Mouse (Mus musculus) adipocyte (in vitro differentiated cells): Measurements from ENCODE around the gene Rnasel.
A peak's percentile ranks its signal among the peaks of the same experiment; 100 is the strongest.
"Not testable (repeated sequence)": the region's sequence is repeated elsewhere in the genome, so short reads cannot be mapped to it uniquely, and the experiment has no call there.

Source experiments
- DNase-seq: peaks from one replicate; pipeline ENCODE4 v3.0.0-alpha.2; 2016; ENCODE audit warnings: low spot score

Gene Rnasel

DNA sequence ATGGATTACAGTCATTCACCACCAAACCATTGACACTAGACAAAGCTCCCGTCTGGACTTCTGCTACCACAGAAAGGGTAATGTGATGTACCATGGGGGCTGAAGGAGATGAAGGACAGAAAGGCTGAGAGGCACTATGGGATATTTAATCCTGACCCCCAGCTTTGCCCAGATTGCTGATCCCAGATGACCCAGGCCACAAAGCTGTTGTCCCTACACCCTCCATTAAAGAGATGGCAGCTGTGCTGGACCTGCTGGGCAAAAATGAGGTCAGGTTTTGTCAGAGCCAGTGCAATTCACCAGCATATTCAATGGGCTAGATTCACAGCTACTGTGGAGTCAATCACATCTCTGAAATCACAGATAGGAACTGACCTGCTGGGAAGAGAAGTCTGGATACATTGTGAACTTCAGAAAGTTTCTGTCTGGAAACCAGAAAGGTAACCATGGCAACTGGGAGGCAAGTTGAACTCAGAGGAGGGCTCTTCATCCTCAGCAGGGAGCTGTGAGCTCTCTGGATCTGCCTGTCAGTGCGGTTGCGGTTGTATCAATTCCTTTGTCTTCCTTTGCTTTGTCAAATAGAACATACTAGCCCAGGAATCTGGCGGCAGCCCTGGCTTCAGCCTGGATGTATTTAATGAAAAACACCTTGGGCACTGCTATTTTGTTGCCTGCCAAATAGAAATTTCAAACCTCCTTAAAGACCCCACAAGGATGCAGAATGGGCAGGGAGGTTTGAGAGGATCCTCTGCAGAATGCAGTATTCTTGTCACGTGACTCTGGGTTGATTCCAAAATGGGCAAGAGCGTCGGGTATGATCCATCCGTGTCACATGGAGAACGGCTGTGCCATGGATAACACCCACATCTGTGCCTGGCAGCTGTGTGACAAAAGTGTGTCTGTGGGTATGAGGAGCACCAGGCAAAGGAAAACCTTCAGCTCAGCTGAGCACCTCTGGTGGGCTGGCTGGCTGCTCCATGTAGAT, 11.8 kb upstream of the Rnasel start:
- no peak for DNase-seq

DNA sequence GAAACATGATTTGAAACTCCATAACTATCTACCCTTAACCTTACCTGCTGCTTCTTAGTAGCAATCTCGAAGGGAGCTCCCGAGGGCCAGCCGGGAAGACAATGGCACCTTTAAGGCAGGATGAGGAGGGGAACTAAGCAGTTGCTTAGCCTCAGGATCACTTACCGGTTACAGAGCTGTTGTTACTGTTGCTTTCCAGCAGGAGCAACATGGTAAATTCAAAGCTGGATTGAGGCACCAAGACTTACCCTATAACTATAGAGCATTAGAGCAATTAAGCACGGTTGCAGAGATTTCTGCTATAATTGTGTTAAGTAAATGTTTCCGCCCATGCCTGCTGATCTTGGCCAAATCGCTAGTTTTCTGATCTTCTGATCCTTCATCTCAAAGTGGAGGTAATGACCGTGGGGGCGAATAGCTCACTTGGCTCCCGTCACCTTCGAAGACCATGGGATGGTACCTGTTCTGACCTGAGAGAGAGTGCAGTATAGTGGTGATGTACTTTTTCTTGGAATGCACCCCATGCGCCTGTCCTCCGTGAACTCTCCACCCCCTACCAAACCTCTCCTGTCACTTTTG, 9.7 kb upstream of the Rnasel start:
- no peak for DNase-seq

DNA sequence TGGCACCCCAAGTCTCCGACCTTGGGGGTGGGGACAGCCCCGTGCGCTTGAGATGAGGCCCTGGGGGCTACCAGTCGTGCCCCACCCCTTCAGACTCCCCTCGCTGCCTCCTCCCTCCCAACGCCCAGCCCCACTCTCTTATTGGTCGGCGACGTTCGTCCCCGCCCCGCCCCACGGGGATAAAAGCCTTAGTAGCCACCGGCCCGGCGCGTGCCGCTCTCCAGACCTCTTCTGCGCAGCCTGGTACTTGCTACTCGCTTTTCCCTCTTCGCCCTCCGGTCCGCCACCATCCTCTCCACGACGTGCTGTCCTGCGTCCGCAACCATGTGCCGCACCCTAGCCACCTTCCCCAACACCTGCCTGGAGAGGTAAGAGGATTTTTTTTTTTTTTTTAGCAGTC, 9.1 kb upstream of the Rnasel start, which contains the start of gene Rgs16:
TSS of gene Rgs16 (plus strand) at position 205 of the 400 bp plus-strand sequence.
- no peak for DNase-seq

DNA sequence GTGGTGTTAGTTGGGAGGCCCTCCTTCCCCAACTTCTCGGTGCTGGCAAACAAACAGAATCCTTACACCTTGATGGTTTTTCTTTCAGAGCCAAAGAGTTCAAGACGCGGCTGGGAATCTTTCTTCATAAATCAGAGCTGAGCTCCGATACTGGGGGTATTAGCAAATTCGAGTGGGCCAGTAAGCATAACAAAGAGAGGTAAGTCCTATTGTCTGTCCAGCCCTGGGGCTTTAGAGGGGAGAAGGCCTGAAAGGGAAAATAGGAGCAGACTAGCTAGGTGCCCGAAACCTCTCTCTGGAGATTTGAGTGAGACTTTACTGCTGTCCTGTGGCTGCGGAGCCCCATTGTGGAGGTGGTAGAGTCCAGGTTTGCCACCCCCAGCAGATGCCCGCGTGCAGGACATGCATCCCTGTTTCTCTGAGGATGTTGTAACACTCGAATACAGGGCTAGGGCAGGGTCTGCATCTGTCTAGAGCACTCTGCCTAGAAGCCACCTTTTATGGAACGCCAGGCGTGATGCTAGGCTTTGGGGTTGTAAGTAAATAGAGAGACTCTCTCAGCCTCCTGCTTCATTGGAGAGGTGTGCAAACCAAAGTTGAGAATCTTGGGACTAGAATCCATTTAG, 8.3 kb upstream of the Rnasel start:
- DNase-seq, result no peak

DNA sequence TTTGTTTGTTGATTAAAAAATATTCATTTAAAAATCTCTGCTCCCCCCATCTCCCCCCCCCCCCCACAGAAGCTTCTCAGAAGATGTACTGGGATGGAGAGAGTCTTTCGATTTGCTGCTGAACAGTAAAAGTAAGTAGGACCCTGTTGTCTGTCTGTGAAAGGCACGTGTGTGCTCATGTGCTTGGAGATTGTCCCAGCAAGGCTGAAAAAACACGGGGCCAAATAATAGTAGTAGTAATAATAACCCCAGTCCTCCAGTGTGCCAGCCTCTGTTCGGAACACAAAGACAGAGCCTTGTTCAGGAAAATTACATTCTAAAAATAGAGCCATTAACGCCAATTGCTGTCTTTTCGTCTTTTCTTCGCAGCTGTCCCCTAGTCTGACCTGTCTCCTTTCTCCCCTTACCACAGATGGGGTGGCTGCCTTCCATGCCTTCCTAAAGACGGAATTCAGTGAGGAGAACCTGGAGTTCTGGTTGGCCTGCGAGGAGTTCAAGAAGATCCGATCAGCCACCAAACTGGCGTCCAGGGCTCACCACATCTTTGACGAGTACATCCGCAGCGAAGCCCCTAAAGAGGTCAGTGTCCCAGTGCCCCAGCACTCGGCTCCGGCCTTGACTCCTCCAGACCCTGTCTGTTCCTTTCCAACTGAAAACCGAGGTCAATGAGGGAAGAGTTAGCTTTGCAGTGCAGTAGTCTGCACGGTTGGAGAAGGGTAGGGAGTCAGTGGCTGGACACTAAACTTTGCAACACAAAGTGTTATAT, 7.5 kb upstream of the Rnasel start:
- DNase-seq, result no peak

DNA sequence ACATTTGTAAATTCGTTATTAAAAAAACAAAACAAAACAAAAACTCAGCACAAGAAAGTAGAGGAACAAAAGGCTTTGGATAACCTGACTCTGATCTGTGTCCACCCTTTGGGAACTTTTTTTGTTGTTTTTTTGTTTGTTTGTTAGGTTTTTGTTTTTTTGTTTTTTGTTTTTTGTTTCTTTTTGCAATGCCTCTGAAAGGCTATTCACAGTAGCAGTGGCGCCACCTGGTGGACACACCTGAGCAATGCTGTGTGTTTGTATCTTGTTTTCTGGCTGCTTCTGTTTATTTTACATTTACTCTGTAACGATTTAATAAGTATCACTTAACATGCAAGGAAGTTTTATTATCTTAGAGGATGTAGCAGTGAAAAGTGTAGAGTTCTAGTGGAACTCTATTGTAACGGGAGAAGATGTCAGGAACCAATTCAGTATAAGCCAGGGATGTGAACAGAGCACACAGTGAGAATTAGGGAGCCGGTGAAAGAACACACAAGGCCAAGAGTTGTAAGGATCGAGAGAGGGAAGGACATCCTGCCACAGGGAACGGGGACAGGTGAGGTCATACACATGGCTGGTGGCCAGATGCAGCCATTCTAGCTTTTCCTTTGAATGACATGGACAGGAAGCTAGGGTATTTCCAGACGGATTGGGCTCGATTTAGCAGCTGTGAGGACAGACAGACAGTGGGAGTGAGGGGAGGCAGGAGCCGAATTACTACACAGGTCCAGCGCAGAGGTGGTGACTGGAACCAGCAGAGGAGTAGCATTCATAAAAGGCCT, 6.7 kb upstream of the Rnasel start:
- DNase-seq, result peak; percentile 88

DNA sequence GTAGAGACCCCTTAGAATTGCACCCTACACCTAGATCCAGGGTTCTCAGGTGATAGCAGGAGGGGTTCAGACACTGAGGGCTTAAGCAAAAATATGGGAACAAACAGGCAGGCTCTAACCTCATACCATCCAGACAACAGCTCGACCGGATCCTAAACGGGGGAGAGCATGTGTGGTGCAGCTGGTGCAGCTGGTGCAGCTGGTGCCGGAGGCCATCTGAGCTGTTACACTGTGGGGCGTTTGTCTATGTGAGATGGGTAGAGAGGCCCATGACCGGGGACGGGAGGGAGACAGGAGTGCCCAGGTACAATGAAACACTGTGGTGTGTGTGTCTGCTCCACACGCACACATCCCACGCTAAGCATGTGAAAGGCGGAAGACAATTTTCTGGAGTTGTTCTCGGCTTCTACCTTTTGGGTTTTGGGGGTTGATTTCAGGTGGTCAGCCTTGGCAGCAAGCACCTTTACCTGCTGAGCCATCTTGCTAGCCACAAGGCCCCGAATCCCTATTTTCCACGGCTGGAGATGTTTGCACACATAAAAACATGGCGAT, 3.0 kb upstream of the Rnasel start:
- DNase-seq, result no peak

DNA sequence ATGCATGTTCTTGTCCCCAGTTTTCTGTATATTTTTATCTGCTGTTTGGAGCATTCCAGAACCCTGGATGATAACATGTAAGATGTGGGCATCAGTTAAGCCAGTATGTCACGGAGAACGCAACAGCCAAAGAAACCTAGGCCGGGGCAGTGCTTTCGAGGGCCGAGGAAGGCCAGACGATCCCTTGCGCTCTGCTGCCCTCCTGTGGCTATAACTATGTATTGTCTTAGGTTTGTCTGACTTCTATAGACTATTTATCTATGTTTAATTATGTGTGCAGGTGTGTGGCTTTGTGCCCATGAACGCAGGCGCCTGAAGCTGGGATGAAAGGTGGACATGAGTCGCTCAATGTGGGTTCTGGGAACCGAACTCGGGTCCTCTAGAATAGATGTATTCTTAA, 2.5 kb upstream of the Rnasel start:
- DNase-seq, result peak; percentile 78

DNA sequence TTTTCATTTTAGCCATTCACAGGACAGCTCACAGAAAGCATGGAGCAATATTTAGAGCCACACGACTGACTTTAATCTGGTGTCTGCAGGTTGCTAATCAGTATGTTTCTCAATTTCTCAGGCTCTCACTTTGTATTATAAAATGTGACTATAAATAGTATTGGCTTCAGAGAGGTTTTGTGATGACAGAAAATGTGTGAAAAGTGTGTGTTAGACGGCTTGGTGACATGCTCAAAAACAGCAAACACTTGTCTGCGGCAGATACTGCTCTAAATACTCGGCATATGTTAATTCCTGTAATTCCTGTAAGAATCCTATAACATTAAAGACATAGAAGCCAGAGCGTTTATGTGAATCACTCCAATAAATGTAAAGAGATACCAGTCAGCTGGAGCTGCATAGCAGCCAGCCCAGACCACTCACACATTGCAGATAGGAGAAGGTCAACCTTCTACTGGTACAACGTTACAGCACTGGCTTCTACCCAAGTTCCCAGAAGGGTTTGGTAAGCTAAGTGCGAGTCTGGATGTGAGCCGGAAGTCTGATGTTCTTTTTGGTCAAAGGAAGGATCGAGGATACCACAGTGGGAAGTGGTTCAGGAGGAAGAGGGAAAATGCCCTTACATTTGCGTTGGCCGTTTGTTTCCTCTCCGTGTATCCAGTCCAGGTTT, 1.2 kb upstream of the Rnasel start:
- no peak for DNase-seq

DNA sequence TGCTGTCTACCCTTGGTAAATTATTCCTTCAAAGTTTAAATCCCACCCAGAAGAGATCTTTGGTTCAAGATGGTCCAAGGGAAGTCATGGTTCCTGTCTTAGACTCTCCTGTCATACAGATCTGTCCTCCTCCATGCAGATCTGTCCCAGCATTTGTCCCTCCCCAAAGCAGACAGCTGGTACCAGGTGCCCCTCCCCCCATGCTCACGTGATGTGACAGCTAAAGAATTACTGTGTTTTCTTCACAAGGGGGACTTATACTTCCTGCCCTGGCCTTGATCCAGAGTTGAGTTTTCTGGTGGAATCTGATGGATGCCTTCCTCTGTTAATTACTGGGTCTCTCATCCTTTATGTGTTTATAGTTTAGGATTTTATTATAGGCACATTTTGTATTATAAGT, 677 bp upstream of the Rnasel start:
- DNase-seq, result no peak

DNA sequence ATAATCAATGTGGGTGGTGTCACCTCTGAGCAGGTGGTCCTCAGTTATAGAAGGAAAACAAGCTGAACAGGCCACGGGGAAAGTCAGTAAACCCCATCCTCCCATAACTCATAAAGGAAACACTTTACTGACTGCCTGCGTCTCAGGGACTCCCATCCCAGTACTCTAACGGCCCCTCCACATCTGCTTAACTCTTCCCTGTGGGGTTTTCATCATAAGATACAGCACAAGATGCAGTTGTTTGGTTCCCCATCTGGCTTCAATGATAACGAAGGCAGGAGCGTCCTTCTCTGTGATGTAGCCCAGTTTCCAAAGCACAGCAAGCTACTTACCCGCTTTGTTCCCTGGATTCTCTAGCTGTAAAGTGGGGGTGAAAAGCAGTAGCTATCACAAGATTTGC, 828 bp downstream of the Rnasel start:
- no peak for DNase-seq

DNA sequence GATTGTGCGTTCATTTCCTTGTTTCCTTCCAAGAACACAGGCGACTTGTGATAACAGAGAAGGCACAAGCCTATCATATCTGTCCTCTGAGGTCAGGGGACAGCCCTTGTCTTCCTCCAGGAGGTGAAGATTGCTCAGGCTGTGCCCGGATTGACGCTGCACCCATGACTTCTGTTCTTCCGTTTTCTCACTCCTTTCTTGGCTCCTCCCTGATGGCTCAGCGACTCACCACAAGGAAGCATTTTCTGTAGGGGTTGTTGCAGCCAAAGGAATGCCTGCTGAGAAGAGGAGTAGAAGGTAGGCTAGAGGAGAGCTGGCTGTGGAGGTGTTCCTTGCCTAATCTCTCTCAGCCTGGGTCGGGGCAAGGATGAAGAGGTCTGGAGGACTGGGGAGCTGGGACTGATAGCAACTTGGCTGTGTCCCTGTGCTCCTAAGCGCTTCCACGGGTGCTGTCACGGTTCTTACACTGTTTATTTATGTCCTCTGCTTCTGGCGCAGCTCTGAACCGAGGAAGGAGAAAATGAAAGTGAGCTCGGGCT, 2.6 kb downstream of the Rnasel start:
- DNase-seq, result peak; percentile 34

DNA sequence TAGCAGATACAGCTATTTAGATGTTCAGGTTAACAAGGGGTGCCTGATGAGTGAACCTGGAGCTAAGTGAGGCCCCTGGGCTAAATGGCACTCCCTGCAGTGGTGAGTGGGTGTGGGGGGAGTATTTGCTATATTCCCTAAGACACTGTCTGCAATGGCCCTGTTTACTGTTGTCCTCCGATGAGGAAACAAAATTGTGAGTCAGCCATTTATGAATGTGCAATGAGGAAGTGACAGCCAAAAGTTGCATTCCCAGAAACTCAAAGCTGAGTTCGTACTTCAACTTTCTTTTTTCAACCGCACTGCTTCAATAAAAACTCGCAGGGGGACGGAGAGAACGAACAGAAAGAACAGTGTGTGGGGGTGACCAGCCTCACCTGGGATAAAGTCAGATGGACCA, 3.3 kb downstream of the Rnasel start:
- DNase-seq, result no peak

DNA sequence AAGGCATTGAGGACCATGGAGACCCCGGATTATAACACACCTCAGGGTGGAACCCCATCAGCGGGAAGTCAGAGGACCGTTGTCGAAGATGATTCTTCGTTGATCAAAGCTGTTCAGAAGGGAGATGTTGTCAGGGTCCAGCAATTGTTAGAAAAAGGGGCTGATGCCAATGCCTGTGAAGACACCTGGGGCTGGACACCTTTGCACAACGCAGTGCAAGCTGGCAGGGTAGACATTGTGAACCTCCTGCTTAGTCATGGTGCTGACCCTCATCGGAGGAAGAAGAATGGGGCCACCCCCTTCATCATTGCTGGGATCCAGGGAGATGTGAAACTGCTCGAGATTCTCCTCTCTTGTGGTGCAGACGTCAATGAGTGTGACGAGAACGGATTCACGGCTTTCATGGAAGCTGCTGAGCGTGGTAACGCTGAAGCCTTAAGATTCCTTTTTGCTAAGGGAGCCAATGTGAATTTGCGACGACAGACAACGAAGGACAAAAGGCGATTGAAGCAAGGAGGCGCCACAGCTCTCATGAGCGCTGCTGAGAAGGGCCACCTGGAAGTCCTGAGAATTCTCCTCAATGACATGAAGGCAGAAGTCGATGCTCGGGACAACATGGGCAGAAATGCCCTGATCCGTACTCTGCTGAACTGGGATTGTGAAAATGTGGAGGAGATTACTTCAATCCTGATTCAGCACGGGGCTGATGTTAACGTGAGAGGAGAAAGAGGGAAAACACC, 4.7 kb downstream of the Rnasel start:
- DNase-seq, result no peak

DNA sequence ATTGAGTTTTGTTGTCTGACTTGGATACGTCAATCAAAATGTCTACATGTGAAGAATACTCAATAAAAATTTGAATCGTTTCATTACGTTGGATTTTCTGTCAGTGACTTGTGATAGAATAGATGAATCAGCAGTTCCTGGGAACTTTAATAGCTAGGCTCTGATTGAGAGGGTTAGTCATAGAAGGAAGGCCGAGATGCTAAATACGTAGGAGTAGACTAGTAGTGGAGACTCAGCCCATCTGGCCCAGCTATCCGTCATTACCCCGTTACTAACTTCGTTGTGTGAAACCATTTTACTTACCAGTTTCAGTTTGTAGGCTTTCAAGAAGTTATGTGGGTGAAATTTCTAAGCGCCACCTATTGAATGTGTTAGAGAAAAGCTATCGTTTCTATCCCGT, 14.9 kb downstream of the Rnasel start:
- no peak for DNase-seq

DNA sequence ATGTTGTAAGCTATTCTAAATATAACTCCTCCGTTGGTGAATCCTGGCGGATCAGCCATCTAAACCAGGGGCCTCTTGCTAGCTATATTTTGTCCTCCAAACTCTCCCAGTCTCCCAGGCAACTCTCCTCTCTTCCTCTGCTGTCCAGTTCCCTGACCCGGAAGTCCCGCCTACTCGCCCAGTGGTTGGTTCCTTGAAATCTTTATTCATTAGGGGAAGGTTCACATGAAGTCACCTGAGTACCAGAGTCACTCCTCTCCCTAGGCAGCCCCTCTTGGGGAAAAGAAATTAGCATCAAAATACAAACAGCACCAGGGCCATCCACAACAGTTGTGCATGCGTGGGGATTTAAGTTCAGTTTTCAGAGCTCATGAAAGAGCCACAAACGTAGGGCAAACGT, 17.1 kb downstream of the Rnasel start:
- DNase-seq, result no peak

DNA sequence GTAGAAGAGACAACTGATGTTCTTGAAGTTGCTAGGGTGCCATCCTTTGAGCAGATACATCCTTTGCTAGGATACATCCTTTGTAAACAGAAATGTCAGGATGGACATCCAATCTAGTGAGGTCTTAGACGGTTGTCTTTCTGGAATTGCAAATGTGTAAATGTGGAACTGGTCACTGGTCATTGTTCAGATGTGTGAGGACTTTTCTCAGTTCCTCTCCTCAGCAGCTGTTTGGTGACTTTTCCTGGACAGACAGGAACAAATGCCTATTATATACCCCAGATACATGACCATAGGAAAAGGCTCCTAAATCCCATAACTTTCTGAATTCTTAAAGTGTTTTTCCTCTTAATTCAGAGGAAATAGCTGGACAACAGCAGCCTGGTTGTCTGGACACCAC, 18.1 kb downstream of the Rnasel start:
- DNase-seq, result no peak

DNA sequence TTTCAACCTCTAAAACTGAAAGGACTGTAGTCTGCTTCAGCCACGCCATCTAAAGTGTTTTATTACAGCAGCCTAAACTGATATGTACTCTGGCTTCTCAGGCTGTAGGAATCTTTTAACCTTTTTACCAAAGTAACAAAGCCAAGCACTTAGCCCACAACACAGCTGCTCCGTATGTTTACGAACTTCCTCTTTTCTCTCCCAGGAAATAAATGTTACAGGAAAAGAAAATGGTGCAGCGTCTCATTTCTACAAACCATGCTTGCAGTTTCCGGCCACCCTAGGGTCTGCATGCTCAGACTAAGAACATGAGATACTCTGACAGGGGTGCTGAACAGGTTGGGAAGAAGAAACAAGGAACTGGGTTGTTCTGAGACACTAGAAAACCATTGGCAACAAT, 19.2 kb downstream of the Rnasel start:
- DNase-seq, result no peak

DNA sequence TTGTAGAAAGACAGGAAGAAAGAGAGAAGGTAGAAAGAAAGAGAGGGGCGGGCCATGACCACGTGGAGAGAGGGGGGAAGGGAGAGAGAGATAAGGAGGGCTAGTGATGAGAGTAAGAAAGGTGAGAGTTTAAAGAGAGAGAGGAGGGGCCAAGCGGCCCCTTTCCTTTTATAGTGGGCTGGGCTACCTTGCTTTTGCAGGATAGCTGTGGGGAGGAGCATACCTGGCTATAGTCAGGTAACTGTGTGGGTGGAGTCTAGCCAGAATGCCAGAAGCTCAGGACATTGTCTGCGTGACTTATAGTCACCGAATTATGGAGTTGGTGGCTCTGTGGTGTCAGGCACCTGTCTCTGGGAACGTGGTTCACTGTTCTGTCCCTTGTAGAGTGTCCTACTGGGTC, 20.3 kb downstream of the Rnasel start:
- DNase-seq, result not testable (repeated sequence)
